Mouse (Mus musculus) embryonic facial prominence, embryonic 13.5 days (tissue): Measurements from ENCODE around the gene Krtap24-1. TPM values are rescaled to one million over a fixed set of nuclear protein-coding genes. Genes with fewer than 3 reads are reported as not detected.

Experiments used
- ATAC-seq: fragments of 200-750 bp; cut with Nextera tagmentation; 2 replicates; pipeline ENCODE4 v1.8.0; 2017; ENCODE audit warnings: low read depth; ENCODE audit not compliant: insufficient number of reproducible peaks, insufficient read depth, low FRiP score, low TSS enrichment
- H3K27ac ChIP-seq: fragments of 300-500 bp; sonication (generic); 2 replicates; pipeline ENCODE4 v1.5.1; 2015; ENCODE audit warnings: moderate library complexity, mild to moderate bottlenecking, inconsistent platforms
- H3K27me3 ChIP-seq: fragments of 300-500 bp; sonication (generic); 2 replicates; pipeline ENCODE4 v1.6.1; 2015; ENCODE audit warnings: mild to moderate bottlenecking, inconsistent platforms
- H3K36me3 ChIP-seq: fragments of 300-500 bp; sonication (generic); 2 replicates; pipeline ENCODE4 v1.6.1; 2015; ENCODE audit warnings: mild to moderate bottlenecking, inconsistent platforms
- H3K4me1 ChIP-seq: fragments of 300-500 bp; sonication (generic); 2 replicates; pipeline ENCODE4 v1.6.1; 2015; ENCODE audit warnings: inconsistent platforms
- H3K4me2 ChIP-seq: fragments of 300-500 bp; sonication (generic); 2 replicates; pipeline ENCODE4 v1.6.1; 2015; ENCODE audit warnings: moderate library complexity, mild to moderate bottlenecking, inconsistent platforms
- H3K4me3 ChIP-seq: fragments of 300-500 bp; sonication (generic); 2 replicates; pipeline ENCODE4 v1.5.1; 2015; ENCODE audit warnings: mild to moderate bottlenecking, inconsistent platforms
- H3K9ac ChIP-seq: fragments of 300-500 bp; sonication (generic); 2 replicates; pipeline ENCODE4 v1.6.1; 2015; ENCODE audit warnings: mild to moderate bottlenecking, inconsistent platforms
- H3K9me3 ChIP-seq: fragments of 300-500 bp; sonication (generic); 2 replicates; pipeline ENCODE4 v1.6.1; 2016; ENCODE audit warnings: inconsistent platforms
- WGBS: fragments of 180-500 bp; shearing (Covaris S2); methylation state at CpG from one replicate; pipeline ENCODE4 v1.1.7; 2015; ENCODE audit warnings: mixed read lengths; 5-methylcytosine and 5-hydroxymethylcytosine counted together
- polyA plus RNA-seq: library from polyadenylated mRNA; unstranded; fragments of >200 nt; fragmentation: Nextera tagmentation; extraction: Ambion mirVana; gene quantifications from 2 replicates; pipeline ENCODE4 v1.2.1, GENCODE M21; 2015

Krtap24-1 gene
- polyA plus RNA-seq, 1 experiment from 2014 or later = not detected

GRCm38 (mm10) chr16:88561617-88562164 lies 50.4 kb downstream of the Krtap24-1 start:
- Histone ChIP-seq H3K9me3 (no peaks in the 10 kb centered on the region), H3K4me2 (peak overlapping the region; percentile 35; the same call in 1 of the 2 replicates), H3K9ac (no peak overlapping the region), H3K36me3 (no peaks in the 10 kb centered on the region), H3K4me3 (peak overlapping the region; percentile 26), H3K4me1 (peaks cover 4% of the 10 kb centered on the region; the same call in 1 of the 2 replicates), H3K27ac (no peak overlapping the region), H3K27me3 (no peaks in the 10 kb centered on the region)
- WGBS = 54% methylated on average over 6 of the region's 6 CpGs
- ATAC-seq = no peak

Other genes starting within 250 kb of the Krtap24-1 start
- gene Cldn17, start 105.3 kb downstream of the Krtap24-1 start, polyA plus RNA-seq = not detected in 2 replicates
- 7.9 and 10.1 TPM in 2 replicates for gene Cldn8, start 49.1 kb downstream of the Krtap24-1 start, polyA plus RNA-seq
- not detected in 2 replicates for gene 2310079G19Rik, start 15.4 kb upstream of the Krtap24-1 start, polyA plus RNA-seq
- not detected in 2 replicates for gene Krtap26-1, start 35.5 kb upstream of the Krtap24-1 start, polyA plus RNA-seq
- not detected in 2 replicates for gene Krtap27-1, start 59.4 kb upstream of the Krtap24-1 start, polyA plus RNA-seq
- gene 2310061N02Rik, start 95.7 kb upstream of the Krtap24-1 start, polyA plus RNA-seq = not detected in 2 replicates
- gene Krtap13-1, start 116.6 kb upstream of the Krtap24-1 start, polyA plus RNA-seq = not detected in 2 replicates
- gene Krtap13, start 139.4 kb upstream of the Krtap24-1 start, polyA plus RNA-seq = not detected in 2 replicates
- gene 2310034C09Rik, start 146.6 kb upstream of the Krtap24-1 start, polyA plus RNA-seq = not detected in 2 replicates
- not detected in 2 replicates for gene 2310057N15Rik, start 161.9 kb upstream of the Krtap24-1 start, polyA plus RNA-seq
- gene Gm5965, start 165.6 kb upstream of the Krtap24-1 start, polyA plus RNA-seq = not detected in 2 replicates
- not detected in 2 replicates for gene Gm20741, start 199.9 kb upstream of the Krtap24-1 start, polyA plus RNA-seq
- gene Krtap15, start 207.9 kb upstream of the Krtap24-1 start, polyA plus RNA-seq = not detected in 2 replicates
- gene Krtap14, start 213.9 kb upstream of the Krtap24-1 start, polyA plus RNA-seq = not detected in 2 replicates